Mouse (Mus musculus) cerebellum, postnatal 4 days (tissue): ENCODE results near the gene Hsf5.

Experiments
- DNase-seq, 2 experiments: peaks; one replicate each; pipeline ENCODE4 v3.0.0; 2022; ENCODE audit warnings: low spot score in 2 of 2, mixed read lengths in 1 of 2

Gene Hsf5

GRCm38 (mm10) chr11:87616790-87617474 lies at the start of gene Hsf5:
Gene Hsf5, plus strand, starts transcription at chr11:87617164.
- DNase-seq = no peak

DNA sequence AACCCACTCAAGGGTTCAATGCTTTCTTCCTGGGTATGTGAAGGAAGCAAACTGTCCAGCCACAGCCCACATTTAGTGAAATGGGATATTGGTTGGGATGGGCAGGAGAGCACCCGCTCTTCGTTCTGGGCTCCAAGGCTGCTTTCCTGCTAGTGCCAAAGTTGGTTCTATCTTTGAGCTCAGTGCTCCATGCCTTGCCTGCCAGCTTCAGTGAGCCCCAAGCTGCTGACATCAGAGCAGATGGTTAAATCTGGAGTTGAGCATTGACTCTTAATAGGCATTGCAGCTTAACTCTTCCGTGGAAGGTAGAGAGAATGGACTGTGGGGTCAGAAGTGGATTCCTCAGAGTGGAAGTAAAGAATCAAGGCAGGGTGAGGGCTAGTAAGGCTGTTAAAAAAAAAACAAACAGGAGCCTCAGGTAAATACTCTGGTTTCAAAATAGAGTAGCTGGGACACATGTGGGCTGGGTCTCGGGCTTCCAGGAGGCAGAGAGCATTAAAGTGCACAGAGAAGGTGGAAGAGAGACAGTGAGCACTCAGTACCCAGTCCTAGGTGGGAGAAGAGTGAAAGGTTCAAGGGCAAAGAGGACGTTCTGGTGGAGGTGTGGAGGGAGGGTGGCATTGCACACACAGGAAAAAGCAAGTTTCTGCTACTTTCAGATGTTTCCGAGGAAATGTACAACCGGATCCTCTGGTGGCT lies 48.6 kb upstream of the Hsf5 start, which contains the start of gene Sept4:
Gene Sept4 (plus strand): TSS at position 649 of the 699 bp plus-strand sequence.
- no peak for DNase-seq

DNA sequence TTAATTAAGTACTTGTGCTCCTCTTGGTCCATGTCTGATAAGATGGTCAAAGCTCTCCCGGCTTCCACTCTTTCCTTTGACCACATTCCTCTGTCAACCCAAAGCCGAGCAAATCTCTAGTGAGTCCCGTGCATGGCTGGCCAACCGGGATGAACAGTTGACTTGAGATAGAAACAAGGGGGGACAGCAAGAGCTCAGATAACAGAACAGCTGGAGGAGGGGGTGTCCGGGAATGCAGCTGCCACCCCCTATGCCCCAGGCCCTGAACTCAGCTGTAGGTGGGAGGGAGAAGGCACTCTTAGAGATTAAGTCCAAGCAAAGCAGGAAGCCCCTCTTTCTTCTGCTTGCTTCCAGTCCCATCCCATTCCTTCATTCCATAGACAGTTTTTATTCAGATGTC lies 46.2 kb upstream of the Hsf5 start:
- DNase-seq = peak in 1 of 2 experiments; percentile 11

GRCm38 (mm10) chr11:87571361-87571950 lies 45.5 kb upstream of the Hsf5 start:
- peak in 1 of 2 experiments; percentile 13 for DNase-seq

DNA sequence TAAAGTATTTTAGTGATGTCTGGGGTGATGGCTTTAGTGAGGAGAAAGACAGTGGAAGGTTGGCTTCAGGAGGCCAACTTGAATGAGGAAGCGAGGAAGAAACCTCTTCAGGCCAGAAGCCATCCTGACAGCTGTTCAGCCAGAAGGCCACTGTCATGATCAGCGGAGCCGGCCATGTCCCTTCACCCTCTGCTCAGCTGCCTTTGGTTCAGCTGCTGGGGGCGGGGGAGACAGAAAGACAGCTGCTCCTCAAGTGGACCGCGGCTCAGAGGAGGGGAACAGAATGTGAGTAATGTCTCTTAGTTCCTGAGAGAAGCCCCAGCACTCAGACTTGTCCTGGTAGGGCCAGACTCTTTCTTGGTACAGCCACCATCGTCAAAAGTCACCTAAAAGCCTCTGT lies 43.2 kb upstream of the Hsf5 start:
- peak in 1 of 2 experiments; percentile 45 for DNase-seq

DNA sequence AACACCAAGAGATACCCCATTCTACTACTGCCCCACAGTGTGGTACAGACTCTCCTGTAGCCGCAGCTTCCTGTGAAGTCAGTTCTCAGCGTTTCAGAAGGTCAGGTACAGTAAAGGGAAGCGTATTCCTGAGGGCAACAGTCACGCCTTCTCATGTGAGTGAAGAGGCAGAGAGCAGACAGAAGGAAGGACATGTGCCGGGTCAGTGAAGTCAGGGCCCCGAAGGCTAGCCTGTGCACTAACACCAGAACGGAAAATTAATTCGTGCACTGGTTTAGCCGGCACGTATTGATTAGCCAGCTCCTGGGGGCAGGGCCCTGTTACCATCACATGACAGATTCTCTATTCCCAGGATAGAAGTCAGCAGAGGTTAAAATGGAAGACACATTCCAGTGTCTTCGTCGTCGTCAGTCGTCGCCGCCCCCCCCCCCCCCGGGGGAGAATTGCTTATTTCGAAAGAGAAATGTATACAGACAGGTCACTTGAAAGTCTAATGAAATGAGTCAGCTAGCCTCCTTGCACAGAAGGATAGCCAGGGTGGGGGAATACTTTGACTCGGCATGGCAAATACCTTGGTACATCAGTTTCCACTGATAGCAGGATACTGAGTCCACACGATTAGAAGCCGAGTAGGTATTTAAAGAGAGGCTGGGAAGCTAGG lies 42.3 kb upstream of the Hsf5 start:
- peak in 1 of 2 experiments; percentile 11 for DNase-seq

DNA sequence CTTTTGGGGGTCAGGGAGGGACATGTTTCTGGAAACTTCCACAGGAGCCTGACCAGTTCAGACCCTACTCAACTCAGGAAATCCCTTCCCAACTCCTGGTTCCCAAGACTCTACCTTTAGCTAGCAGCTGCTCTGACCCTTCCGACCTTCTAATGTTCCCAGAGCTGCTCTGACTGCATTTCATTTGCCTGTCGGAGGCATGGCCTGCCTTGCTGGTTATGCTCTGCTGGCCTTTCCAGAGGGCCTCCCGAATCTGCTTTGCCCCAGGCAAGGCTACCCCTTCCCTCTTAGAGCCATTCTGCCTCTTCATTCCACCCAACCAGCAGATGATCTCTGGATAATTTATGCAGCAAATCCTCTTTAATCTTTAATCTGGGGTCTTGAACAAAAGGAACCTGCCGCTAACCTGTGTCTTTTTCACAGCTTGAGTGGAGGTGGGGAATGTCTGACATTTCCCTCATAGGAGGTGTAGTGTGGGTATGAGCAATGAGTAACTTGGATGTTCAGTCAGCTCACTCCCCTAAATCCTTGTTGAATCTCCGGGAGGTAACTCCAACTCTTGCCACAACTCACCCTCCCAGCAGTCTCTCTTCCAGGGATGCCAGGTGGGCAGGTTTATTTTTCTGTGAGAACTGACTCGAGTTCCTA lies 39.2 kb upstream of the Hsf5 start:
- no peak for DNase-seq

DNA sequence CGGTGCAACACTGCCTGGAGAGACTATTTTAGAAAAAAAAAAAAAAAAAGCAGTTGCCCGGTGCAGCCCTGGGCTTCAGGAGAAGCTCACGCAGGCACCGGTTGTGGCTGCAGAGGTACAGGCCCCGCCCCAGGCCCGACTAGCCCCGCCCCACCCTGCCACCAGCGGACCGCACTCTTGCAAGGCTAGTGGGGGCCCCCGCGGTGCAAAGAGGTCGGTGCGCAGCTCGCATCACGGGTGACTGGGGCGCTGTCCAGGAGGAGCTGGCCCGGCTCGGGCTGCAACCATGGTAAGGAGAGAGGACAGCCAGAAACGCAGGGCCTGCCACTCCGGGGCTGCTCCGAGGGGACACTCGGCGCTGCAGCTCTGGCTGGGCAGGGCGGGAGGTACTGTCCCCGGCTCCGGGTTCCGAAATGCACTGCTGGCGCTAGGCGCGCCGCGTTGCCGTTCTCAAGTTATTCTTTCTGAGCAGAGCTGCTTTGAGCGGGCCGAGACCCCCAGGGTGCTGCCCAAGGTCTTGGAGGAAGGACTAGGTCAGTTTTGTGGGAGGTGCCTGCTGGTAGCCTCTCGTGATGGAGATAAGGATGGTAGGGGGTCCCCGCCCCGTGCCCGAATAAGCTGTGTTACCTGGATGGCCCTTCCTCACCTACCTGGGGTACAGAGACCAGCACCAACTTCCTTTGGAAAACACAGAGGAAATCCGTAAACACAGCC lies 38.6 kb upstream of the Hsf5 start:
- peak; percentile 32 to 55 for DNase-seq

- DNase-seq = peak in 1 of 2 experiments; percentile 37
Observed at GRCm38 (mm10) chr11:87578963-87579601, 37.9 kb upstream of the Hsf5 start.

DNA sequence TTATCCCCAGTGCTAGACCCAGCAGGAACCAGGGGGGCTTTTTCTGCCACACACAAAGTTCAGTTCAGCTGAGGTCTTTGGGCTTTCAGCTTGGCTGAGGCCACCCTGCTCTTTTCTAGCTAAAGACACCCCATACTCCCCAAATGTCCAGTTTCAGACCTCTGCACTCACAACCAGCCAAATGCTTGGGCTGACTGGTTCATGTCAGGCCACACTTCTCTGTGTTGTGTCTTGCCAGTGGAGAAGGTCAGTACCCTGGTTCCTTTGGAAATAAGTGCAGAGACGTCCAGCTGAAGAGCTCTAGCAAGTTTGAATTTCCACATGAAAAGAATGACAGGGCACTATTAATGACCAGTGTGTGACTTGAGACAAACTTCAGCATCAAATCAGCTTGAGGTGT lies 37.3 kb upstream of the Hsf5 start:
- DNase-seq = no peak

DNA sequence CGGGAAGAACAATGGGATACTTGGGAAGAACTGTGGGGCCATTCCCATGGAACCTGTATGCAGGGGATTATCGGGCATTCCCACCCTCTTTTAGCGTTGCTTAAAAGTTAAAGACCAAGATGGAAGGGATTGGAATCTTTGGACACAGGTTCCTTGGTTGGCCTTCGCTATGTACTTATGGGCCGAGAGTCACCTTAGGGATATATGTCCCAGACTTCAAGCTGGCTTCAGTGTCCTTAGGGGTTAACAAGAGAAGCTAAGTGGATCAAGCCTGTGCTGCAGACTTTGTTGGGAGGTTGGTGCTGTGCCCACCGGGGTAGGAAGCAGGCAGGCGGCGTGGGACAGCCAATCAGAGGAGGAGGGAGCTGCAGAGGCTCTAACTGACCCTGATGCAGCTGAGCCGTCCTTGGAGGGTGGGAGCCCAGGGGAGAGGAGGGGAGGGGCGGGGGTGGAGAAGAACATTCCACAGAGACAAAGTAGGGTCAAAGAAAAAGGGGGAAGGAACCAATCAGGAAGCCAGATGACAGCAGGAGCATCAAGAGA lies 36.4 kb upstream of the Hsf5 start:
- no peak for DNase-seq

DNA sequence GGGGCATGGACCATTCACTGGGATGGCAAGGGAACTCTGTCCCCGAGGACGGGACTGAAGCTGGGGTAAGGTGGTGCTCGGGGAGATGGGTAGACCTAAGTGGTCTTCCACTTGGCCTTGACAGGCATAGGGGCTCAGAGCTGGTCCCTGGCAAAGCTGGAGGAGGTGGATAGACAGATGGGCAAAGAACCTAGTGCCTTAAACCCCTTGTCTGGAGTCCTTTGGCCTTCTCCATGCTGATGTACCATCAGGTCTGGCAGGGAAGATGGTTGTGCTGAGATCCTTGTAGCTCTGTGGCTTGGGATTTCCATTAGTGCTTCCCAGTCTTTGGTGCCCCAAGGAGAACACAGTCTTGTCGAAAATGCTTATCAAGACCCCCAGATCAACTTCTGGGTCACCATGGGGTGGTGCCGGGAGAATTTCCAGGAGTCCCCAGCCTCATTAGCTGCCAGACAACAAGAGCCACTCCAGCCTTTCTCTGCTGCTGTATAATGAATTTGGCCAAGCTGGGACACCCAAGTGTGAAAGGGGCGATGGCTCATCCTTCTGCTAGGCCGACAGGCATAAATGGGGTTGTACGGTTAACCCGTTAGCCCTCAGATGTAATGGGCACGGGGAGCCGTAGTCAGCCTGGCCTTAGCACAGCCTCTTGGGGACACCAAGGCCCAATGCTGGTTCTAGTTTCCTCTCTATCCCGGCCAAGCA lies 35.7 kb upstream of the Hsf5 start:
- no peak for DNase-seq

- DNase-seq = no peak
Observed at GRCm38 (mm10) chr11:87581933-87582710, 34.8 kb upstream of the Hsf5 start.

DNA sequence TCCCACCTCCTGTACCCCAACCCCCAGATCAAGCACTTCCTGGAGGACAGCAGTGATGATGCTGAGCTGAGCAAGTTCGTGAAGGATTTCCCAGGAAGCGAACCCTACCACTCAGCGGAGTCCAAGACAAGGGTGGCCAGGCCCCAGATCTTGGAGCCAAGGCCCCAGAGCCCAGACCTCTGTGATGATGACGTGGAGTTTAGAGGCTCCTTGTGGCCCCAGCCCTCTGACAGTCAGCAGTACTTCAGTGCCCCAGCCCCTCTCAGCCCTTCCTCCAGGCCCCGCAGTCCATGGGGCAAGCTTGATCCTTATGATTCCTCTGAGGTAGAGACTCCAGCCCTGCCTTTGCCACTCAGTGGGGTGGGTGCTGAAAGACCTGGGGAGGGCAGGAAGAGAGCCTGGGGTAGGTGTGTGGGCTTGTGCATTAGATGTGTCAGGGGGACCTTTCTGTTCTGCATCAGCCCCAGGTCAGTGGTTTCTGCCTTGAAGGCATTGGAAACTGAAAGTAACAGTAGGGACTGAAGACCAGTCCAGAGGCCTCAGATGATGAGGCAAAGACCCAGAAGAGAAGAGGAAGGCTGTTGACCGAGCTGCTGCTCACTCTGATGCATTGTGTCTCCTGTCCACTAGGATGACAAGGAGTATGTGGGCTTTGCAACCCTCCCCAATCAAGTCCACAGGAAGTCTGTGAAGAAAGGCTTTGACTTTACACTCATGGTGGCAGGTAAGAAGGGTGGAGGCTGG lies 33.5 kb upstream of the Hsf5 start:
- no peak for DNase-seq

GRCm38 (mm10) chr11:87584711-87585505 lies 32.1 kb upstream of the Hsf5 start:
- DNase-seq = no peak

- DNase-seq = no peak
Observed at GRCm38 (mm10) chr11:87587211-87587874, 29.6 kb upstream of the Hsf5 start.

GRCm38 (mm10) chr11:87589605-87590004 lies 27.4 kb upstream of the Hsf5 start:
- no peak for DNase-seq
